Mouse (Mus musculus) kidney, adult 18-20 months (tissue): ENCODE results near the gene Sppl3.
A peak's percentile ranks its signal among the peaks of the same experiment; 100 is the strongest.

ENCODE experiments used
- DNase-seq: peaks from one replicate; pipeline ENCODE4 v3.0.0; 2021

The Sppl3 gene

GRCm38 (mm10) chr5:115010577-115011216 is at the start of gene Sppl3:
Gene Sppl3 (plus strand): TSS chr5:115011137.
- DNase-seq, result peak; percentile 94

GRCm38 (mm10) chr5:114961590-114962360 is 49.2 kb upstream of the Sppl3 start:
- DNase-seq, result peak; percentile 46

- DNase-seq, result peak; percentile 49
Measured at GRCm38 (mm10) chr5:114964315-114964966, 46.5 kb upstream of the Sppl3 start.

- peak; percentile 73 for DNase-seq
Measured at GRCm38 (mm10) chr5:114964967-114965898, 45.7 kb upstream of the Sppl3 start.

- DNase-seq, result peak; percentile 62
Measured at GRCm38 (mm10) chr5:114967523-114968268, 43.2 kb upstream of the Sppl3 start.

GRCm38 (mm10) chr5:114968651-114969050 is 42.3 kb upstream of the Sppl3 start:
- DNase-seq, result peak; percentile 78

- peak; percentile 86 for DNase-seq
Measured at GRCm38 (mm10) chr5:114969064-114969463, 41.9 kb upstream of the Sppl3 start.

- DNase-seq, result peak; percentile 43
Measured at GRCm38 (mm10) chr5:114969609-114970215, 41.2 kb upstream of the Sppl3 start.

- peak; percentile 77 for DNase-seq
Measured at GRCm38 (mm10) chr5:114970824-114971227, 40.1 kb upstream of the Sppl3 start, which contains the start of gene Hnf1a. Gene Hnf1a (minus strand): TSS chr5:114971094.

GRCm38 (mm10) chr5:114972201-114972600 is 38.7 kb upstream of the Sppl3 start:
- DNase-seq, result no peak

- peak; percentile 50 for DNase-seq
Measured at GRCm38 (mm10) chr5:114973131-114973530, 37.8 kb upstream of the Sppl3 start.

- no peak for DNase-seq
Measured at GRCm38 (mm10) chr5:114976935-114977334, 34.0 kb upstream of the Sppl3 start.

- peak; percentile 64 for DNase-seq
Measured at GRCm38 (mm10) chr5:114978473-114978872, 32.5 kb upstream of the Sppl3 start.

GRCm38 (mm10) chr5:114978888-114979249 is 32.1 kb upstream of the Sppl3 start:
- DNase-seq, result peak; percentile 29

GRCm38 (mm10) chr5:114979250-114980121 is 31.5 kb upstream of the Sppl3 start:
- peak; percentile 79 for DNase-seq

GRCm38 (mm10) chr5:114980122-114980748 is 30.7 kb upstream of the Sppl3 start:
- DNase-seq, result no peak

GRCm38 (mm10) chr5:114982001-114982400 is 28.9 kb upstream of the Sppl3 start:
- DNase-seq, result no peak

- DNase-seq, result no peak
Measured at GRCm38 (mm10) chr5:114985074-114985473, 25.9 kb upstream of the Sppl3 start.

- no peak for DNase-seq
Measured at GRCm38 (mm10) chr5:114996447-114996846, 14.5 kb upstream of the Sppl3 start.

GRCm38 (mm10) chr5:114997327-114997726 is 13.6 kb upstream of the Sppl3 start:
- DNase-seq, result no peak
